Mouse (Mus musculus) small intestine, adult 2 months (tissue): ENCODE measurements around the gene Trim3.

Experiments used
- CTCF ChIP-seq: fragments of 200-500 bp; IDR thresholded peaks from 2 replicates; pipeline ENCODE4 v1.5.1; 2012; ENCODE audit warnings: low read depth, mild to moderate bottlenecking, control low read depth, inconsistent platforms, low read length, moderate library complexity, mixed read lengths; ENCODE audit not compliant: insufficient replicate concordance, insufficient read length; ENCODE audit errors: extremely low read depth
- POLR2A ChIP-seq: fragments of 200-500 bp; IDR thresholded peaks from 2 replicates; pipeline ENCODE4 v1.6.1; 2012; ENCODE audit warnings: low read depth, mild to moderate bottlenecking, control low read depth, inconsistent platforms, low read length, moderate library complexity

DNA sequence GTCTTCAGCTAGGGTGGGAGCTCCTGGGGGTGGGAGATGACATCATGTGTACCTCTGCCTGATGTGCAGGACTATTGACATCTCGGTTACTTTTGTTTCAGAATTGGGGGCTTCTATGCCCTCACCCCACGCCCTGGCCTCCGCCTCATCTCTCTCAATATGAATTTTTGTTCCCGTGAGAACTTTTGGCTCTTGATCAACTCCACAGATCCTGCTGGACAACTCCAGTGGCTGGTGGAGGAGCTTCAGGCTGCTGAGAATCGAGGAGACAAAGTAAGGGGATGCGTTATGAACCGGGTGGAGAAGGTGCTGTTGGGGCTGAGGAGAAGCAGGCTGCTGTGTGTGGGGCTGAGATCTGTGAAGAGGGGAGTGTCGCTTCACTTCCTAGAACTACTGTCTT, 77.0 kb downstream of the Trim3 start:
- TF ChIP-seq CTCF (no peak), POLR2A (no peak)
